Mouse (Mus musculus) urinary bladder, adult 2 months (tissue): ENCODE results near the gene Nxpe3. TPM values are rescaled to one million over a fixed set of nuclear protein-coding genes. Genes with fewer than 3 reads are reported as not detected.
"Not testable (repeated sequence)": the region's sequence is repeated elsewhere in the genome, so short reads cannot be mapped to it uniquely, and the experiment has no call there.

Source experiments
- DNase-seq: peaks from one replicate; pipeline ENCODE4 v3.0.0; 2022; ENCODE audit warnings: low spot score
- polyA plus RNA-seq: library from polyadenylated mRNA; depleted of rRNA; stranded (reverse); fragments of >200 nt; gene quantifications from 2 replicates; pipeline ENCODE4 v1.2.3, GENCODE M21; 2012

Gene Nxpe3
- polyA plus RNA-seq, 1 experiment, result 4.4 TPM

DNA sequence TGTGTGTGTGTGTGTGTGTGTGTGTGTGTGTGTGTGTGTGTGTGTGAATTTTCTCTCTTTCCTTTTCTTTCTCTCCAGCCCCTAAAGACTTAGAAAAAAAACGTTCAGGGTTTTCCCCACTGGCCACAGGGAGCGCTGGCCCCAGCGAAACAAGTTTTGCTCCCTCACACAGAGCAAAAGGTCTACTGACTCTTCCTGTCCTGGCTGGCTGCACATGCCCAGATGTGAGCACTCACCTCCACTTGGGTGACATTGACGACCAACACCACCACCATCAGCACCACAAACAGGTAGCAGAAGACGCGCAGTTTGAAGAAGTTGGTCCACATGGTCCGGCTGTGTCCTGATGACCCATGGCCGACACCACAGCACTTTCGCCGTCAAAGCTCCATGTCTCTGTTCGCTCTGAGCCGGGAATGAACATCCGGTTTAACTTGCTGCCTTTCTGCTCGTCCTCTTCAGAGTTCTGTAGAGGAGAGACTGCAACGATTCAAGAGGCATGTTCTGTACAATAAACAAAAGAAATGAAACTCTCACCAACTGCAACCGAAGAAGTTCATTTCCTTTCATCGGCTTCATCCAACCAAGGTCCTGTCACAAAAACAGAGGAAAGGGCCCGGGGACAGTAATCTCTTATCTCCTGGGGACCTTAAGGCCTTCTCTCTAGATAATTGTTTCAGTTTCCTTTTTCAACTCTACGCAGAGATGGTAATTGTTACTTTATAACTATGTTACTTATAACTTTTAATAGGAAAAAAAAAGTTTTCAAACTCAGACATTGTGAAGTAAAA is 4.5 kb downstream of the Nxpe3 start:
- no peak for DNase-seq

DNA sequence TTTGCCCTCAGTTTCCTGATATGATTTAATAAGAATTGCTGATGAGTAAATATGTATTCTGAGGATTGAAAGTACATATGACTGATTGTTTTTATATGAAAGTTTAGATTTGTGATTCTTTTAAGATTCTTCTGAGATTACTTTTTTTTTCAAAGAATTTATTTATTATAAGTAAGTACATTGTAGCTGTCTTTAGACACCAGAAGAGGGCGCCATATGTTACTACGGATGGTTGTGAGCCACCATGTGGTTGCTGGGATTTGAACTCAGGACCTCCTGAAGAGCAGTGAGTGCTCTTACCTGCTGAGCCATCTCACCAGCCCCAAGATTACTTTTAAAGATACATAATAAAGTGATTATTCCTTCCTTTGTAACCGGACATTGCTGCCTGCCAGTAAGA is 5.6 kb downstream of the Nxpe3 start:
- no peak for DNase-seq

DNA sequence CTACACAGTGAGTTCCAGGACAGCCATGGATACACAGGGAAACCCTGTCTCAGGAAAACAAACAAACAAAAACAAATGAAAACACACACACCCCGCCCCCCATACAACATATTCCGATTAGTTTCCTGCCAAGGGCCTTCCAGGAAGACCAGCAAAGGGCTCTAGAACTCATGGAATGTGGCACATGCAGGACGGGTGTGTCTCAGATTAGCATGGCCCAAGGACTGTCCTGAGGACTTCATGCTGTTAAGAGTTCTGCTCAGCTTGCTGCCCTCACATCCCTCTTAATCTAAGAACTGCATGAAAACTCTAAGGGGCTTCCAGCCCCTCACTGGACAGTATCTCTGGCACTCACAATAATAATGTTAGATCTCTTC is 6.5 kb downstream of the Nxpe3 start:
- no peak for DNase-seq

DNA sequence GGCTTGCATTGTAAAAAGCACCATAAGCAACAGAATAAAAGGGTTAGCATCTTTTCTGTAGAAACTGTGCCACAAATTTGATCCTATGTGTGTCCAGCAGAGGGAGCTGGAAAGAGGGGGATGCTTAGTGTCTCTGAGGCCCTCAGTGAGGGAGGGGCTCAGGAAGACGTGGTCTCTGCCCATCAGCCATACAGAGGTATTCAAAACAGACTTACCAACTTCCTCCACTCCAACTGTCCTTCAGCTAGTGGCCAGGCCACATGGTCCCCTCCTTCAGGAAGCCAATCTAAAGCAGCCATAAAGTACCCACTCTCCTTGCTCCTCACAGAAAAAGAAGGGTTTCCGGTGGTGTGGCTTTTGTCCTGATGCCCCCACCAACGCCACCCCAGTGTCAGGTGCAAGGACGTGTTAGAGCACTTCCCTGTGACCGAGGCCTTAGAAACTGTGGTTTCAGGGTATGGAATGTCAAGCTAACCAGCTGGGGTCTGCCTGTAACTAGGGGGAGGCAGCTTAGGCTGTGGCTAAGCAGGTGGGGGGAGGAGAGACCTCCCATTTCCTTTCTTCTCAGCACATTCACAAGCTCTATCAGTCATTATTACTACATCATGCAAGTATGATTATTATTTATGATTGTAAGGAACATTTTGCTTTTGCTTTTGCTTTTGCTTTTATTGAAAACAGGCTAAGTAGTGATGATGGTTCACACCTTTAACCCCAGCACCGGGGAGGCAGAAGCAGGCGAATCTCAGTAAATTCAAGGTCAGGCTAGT is 7.1 kb downstream of the Nxpe3 start:
- DNase-seq, result no peak

DNA sequence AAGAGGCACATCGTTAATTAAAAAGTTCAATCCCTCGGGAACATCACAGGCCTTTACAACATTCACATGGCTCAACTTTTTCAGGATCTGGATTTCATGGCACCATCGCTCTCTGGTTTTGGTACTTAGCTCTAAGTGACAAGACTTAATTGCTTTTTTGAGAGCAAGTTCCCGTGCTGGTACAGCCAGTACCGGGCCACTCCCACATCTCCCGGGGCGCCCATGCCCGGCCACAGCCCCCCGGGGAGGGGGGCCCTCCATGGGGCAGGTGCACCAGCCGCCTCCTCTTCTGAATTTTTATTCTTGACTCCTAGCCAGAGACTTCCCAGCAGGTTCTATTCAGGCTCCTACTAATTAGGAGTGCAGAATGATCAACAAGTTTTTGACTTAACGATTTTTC is 10.8 kb downstream of the Nxpe3 start:
- no peak for DNase-seq

DNA sequence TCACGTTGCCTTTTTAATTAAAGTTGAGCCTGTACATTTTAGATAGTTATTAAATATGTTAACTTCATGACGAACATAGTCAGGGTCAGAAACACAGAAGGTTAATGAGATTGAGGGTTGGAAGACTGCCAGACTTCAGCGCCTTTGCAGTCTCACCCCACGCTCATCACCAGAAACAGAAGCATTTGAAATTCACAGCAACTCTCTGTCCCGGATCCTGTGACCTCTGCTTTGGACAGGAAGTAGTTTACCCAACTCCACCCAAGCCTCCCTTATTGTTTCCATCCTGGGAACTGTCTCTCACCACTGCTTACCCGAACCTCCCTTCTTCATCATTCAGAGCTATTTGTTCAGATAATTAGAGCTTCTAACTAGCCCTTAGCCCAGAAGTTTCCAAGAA is 19.1 kb downstream of the Nxpe3 start:
- no peak for DNase-seq

DNA sequence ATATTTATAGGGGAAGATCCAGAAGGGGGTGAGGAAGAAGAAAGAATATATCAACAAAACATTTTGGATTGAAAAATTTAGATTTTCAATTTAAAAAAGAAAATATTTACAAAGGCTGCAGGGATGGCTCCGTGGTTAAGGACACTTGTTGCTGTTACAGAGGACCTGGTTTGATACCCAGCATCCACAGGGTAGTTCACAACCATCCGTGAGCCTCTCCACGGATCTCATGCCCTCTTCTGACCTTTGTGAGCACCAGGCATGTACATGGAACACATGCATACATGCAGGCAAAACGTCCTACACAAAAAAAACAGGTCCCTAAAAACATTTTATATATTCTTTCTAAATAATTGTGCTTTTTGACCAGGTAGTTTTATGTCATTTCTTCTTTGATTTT is 31.3 kb downstream of the Nxpe3 start:
- DNase-seq, result no peak

DNA sequence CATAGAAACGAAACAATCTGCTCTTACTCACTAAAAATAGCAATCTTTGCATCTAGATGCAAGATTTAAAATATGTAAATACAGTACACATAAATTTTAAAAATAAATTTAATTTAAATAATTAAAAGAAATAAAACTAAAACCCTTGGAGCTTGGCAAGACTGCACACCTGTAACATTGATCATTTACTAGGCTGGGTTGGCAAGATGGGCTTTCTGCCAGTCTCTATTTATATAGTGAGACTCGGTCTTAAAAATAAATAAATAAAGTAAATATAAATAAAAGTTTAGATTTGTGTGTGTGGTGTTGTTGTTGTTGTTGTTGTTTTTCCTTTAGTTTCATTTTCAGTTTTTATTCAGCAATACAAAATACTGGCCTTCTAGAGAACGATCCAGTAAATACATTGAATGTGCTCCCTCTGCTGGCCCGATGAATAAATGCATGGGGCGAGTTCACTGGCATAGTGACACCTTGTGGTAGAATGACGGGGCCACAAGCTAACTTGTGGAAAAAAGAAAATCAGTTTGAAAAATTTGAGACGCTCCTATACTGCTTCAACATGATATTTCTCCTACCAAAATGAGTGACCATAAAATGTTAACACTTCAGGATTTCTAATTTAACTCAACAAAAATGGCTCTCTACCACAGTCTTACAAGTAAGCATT is 31.8 kb downstream of the Nxpe3 start:
- DNase-seq, result no peak

DNA sequence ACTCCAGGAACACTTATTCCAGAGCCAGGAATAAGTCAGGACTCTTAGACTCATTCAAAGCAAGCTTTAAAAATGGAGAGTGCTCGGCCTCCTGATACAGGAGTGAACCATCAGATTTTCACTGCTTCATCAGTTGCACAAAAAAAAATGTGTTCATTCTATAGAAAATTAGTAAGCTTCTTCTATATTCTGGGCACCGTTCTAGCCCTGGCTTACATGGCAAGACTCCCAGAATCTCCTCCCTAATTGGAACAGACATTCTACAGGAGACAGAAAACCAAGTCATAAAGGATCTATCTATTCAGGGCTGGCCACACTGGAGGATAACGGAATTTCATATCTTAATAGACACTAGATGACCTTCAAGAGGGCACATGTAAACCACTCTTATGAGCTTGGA is 34.0 kb downstream of the Nxpe3 start:
- DNase-seq, result no peak

DNA sequence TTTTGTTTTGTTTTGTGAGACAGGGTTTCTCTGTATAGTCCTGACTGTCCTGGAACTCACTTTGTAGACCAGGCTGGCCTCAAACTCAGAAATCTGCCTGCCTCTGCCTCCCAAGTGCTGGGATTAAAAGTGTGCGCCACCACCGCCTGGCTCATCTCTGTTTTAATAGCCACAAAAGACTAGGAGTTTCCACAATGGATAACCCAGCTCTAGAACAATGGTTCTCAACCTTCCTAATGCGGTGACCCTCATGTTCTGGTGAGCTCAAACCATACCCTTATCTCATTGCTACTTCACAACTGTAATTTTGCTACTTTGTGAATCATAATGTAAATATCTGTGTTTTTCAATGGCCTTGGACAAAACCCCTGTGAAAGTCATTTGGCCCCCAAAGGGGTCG is 35.7 kb downstream of the Nxpe3 start:
- DNase-seq, result not testable (repeated sequence)

DNA sequence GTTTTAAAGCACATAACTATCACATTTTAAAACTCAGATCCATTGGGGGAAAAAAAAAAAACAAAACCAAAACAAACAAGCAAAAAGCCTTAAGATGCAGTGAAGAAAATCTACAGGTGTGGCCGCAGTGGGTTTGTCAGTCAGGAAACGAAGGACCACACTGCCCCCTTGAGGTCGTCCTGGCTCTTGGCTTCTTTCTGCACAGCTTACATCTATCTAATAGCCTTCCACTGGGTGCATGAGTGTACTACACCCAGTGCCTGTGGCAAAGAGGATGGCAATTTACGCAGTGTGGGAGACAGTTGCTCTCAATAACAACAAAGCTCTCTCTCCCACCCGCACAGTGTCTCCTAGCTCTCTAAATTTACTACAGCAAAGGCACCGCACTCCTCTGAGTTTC is 36.6 kb downstream of the Nxpe3 start:
- DNase-seq, result peak; percentile 30

DNA sequence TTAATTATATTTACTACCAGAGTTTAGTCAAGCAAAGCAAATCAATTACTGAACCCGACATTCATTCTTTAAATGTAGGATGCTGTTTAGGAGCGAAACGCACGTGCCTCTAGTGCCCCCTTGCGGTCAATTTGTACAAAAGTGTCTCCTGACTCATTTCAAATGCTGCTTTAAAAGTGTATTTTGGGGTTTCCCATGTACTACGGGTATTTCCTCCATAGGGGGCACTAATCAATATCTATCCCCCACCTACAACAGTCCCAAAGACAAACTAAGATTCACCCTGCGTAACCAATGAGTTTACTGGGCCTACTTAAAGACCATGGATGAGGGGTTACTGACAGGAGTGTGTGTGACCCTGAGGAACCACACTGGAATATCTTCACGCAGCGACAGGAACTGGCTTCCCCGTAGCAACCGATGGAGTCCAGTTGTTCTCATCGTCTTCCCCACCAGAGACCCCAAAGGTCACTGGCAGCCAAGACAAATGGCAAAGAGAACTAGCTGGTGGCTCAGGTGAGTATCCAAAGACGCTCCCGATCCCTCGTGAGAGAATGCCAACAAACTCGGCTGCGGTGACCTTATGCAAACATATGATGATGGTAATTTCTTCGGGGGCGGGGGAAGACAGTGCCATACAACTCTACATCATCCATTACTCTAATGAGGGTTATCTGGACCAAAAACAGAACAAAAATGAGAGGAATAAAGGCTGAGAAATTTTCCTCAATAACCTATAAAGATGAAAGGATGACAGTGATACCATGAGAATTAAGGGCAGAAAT is 42.0 kb downstream of the Nxpe3 start:
- DNase-seq, result peak; percentile 28

DNA sequence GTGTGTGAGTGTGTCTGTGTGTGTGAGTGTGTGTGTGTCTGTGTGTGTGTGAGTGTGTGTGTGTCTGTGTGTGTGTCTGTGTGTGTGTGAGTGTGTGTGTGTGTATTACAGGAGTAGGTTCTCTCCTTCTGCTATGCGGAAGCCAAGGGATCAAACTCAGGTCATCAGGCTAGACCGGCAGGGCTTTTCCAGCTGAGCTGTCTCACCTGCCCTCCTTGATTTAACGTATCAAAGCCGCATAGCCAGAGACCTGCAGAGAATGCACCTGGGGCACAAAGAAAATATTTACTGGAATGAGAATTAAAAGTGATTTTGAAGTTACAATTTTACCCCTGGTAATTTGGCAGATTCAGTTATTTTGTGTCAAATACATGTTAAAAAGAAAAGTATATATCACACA is 42.6 kb downstream of the Nxpe3 start:
- no peak for DNase-seq

DNA sequence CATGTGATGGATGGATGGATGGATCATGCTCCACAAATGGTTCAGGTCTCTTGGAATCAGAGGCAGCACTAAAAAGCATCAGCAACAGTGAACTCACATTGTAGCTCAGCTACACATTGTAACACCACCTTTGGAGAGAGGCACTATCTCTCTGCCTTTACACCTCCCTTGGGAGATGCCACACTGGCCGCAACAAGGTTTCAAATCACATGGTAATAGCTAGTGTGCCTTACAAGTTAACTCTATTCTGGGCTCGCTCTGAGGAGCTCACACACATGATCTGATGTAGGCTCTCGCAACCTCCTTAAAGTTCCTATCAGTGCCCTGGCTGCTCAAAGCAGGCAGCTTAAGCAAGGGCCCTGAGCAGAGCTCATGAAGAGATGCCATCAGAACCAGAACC is 44.6 kb downstream of the Nxpe3 start:
- DNase-seq, result no peak

DNA sequence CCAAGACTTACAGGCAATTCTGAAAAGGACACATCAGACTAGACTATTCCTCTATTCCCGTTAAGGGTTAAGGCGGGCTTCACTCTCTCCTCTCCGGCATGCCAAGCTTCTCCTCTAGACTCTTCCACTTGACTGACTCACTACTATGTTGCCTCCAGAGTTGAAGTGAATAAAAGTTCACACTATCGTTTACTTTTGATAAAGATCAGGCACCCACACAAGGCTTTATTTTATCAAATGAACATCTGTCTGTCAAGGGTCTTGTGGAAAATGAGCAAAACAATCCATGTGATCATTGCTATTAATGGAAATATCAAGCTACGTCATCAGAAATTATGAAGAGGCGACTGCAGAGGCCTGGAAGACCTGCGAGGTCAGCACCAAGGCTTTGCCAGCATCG is 47.4 kb downstream of the Nxpe3 start:
- DNase-seq, result no peak

DNA sequence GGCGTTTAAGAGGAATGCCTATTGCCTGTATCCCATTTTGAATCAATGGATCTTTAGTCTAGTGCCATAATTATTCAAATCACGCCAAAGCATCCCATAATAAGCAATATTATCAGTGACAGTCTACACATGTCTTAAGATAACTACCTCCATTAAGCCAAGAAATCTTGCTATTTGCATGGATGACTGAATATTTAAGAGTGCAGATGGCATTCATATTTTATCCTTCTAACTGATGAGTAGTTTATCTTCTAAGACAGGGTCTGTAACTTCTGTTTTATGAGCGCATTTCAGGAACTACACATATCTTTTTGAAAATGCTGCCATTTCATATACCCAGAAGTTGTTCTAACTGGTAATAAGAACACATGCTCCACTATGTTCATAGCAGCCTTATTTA is 50.2 kb downstream of the Nxpe3 start:
- DNase-seq, result no peak

DNA sequence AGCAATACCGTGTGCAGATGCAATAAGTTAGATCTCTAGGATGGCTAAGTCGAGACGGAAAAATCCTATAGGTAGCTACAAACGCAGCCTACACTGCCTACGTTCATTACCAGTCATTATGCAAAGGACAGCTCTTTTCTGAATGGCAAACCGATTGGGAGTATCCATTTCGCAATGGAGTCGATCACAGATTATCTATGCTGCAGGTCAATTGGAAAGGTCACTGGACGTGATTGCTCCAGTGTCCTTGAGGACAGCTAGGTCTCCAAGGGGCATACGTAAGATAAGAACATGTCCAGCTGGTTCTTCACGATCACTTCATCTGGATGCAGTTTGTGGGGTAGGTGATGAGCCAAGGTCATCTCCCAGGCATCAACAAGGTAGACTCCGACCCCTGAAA is 51.2 kb downstream of the Nxpe3 start:
- no peak for DNase-seq

DNA sequence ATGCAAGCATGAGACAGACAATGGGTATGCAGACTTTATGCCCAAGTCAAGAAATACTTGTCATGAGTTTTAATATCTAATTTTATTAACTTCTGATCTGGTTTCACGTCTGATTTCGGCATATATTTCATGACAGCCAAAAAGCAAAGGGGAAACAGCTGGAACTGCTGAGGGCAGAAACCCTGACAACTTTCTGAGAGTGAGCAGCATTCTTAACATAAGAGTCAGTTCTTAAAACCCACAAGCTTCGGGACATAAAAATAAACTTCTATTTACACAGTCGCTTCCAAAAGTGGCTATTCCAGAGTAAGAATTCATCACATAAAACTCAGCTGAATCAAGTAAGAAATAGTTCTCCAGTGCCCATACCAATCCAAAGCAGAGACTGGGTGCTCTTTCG is 52.0 kb downstream of the Nxpe3 start:
- no peak for DNase-seq

DNA sequence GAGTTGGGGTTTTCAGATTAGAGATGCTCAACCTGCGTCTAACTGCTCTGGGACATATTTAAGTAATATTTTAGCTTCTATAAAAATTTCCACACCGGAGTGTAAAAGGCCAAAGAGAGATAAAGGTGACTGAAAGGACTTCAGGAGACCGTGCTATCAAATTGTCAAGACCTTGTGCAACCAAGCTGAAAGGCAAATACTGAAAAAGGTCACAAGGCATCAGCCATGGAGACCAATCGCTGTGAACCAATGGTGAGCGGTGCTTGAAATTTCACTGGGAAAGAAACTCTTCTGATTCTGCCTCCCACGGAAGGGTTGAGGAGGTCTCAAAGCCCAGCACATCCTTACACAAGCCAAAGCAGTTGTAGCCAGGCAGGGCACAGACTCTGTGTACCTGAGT is 53.6 kb downstream of the Nxpe3 start:
- DNase-seq, result no peak

DNA sequence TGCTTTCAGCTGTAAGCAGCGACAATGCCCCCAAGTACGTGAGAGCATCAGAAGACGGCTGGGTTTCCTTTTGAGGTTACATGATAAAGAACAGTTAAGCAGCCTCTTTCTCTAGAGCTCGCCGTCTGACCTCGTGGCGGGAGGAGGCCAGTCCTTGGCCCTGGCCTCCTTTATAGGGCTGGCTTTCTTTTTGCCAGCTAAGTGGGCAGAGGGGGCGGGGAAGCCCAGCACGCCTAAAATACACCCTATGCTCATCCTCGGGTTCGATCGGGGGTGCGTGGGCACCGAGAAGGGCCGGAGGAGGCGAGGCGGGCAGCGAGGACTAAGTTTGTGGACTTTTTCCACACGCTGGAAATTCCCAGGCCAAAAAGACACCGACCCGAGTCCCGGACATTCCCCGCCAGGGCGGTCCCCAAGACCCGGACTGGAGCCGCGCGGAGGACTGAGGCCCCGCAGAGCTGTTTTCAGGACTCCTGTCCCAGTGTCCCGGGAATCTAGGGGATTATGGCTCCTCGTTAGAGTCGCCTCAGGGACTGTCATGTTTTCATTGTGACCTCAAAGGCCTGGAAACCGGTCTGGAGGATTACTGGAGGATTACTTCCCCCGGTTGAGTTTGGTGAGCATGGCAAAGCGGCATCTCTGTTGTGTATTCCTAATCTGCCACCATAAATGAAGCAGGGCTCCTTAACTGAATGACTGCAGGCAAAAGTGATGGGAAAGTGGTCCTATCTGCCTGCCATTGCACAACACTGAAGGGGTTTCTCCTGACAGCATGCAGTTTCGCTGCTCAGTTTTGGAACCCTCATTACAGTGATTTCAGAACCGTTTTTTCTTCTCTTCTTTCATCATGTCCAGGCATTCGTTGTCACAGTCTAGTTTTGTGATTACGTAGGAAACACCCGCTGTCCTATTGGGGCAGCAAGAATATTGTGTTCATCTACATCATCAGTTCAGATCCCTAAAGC is 56.3 kb downstream of the Nxpe3 start, which contains the start of gene Nfkbiz:
Gene Nfkbiz (minus strand): TSS at position 390 of the 965 bp plus-strand sequence.
- DNase-seq, result peak; percentile 76

DNA sequence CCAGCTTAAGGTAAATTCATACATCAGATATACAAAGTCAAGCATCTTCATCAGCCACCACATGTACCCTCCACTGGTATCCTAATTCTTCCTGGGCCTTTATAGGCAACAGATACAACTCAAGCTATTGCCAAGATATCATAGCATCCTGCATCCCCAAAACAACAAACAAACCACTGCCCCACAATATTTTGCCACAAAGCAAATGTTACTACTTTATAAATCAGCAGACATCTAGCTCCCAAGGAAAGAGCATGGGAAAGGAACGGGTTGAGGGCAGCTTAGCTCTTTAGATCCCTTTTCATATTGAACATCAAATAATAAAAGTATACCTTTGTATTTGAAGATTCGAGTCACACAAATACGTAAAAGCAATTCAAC is 57.0 kb downstream of the Nxpe3 start:
- no peak for DNase-seq
